Mouse (Mus musculus): ENCODE results near the gene Alkbh3. TPM values are rescaled to one million over a fixed set of nuclear protein-coding genes. Genes with fewer than 3 reads are reported as not detected.

The Alkbh3 gene
- polyA plus RNA-seq, 1 experiment from 2014 or later, result 64.5 TPM

DNA sequence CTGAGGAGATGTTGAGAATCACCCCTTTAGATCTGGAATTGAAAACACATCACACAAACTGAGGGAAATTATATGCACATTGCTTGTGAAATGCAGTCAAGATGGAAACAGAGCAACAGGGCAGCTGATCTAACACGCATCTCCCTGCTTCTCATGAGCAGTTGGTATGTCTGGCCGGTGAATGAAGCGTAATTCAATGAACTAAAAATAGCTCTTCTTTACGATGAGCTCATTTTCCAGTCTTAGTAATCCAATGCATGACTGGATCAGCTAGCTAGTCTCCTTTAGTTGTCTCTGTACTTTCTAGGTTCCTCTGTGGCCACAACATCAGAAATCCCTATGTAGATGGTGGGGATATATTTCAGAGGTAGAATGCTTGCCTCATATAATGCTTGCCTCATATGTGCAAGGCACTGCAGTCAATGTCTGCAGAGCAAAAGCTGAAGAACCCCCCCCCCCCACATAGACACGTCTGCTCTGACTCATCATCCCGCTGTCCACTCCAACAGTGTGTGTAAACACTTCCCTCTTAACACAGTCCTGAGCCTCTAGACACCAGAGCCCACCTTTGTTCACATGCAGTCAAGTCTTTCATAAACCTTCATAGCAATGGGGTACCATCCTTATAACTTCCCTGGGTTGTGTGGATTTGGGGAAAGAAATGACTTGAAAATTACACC is 34.9 kb upstream of the Alkbh3 start:
- no peak overlapping the region for H3K4me3 ChIP-seq (ENCODE audit: low read length)
- WGBS, result 65% methylated on average over 6 of the region's 6 CpGs
- H3K9me3 ChIP-seq (ENCODE audit: control insufficient read depth, low read length), result no peaks in the 10 kb centered on the region
- no peak overlapping the region for H3K4me2 ChIP-seq (replicated peaks; ENCODE audit: low read depth, low read length)
- H3K9ac ChIP-seq (ENCODE audit: low read depth, low read length), result no peak overlapping the region
- ATAC-seq (ENCODE audit: low FRiP score, low TSS enrichment), result no peak
- no peaks in the 10 kb centered on the region for H3K4me1 ChIP-seq (ENCODE audit: control insufficient read depth, insufficient read depth, low read length)
- H3K27me3 ChIP-seq (ENCODE audit: control insufficient read depth, insufficient read depth, low read length), result no peaks in the 10 kb centered on the region
- H3K36me3 ChIP-seq (ENCODE audit: control insufficient read depth, insufficient read depth, low read length), result no peaks in the 10 kb centered on the region
- no peak overlapping the region for H3K27ac ChIP-seq (ENCODE audit: low read depth, low read length)

DNA sequence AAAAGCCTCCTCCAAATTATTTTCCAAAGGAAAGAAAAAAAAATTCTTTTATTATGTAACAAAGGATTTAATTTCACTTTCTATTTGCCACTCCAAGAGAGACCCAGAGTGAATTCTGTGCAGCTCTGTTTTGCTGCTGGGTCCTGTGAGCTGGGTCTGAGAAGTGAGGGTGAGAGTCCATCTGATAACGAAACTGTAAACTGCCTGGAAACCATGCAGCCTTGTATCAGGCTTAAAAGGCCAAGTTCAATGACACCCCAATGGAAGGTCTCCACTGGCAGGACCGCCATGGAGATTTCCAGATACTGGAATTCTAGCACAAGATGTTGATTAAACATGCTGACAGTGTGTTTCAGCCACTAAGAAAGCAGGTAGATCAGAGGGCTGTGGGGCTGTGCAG is 33.6 kb upstream of the Alkbh3 start:
- H3K27me3 ChIP-seq (ENCODE audit: control insufficient read depth, insufficient read depth, low read length), result no peaks in the 10 kb centered on the region
- no peaks in the 10 kb centered on the region for H3K4me1 ChIP-seq (ENCODE audit: control insufficient read depth, insufficient read depth, low read length)
- no peak overlapping the region for H3K9ac ChIP-seq (ENCODE audit: low read depth, low read length)
- no peak for ATAC-seq (ENCODE audit: low FRiP score, low TSS enrichment)
- H3K27ac ChIP-seq (ENCODE audit: low read depth, low read length), result no peak overlapping the region
- H3K36me3 ChIP-seq (ENCODE audit: control insufficient read depth, insufficient read depth, low read length), result no peaks in the 10 kb centered on the region; the same call in 1 of the 2 replicates
- H3K9me3 ChIP-seq (ENCODE audit: control insufficient read depth, low read length), result no peaks in the 10 kb centered on the region
- no peak overlapping the region for H3K4me2 ChIP-seq (replicated peaks; ENCODE audit: low read depth, low read length)
- WGBS, result 80% methylated on average over 2 of the region's 2 CpGs
- H3K4me3 ChIP-seq (ENCODE audit: low read length), result no peak overlapping the region

DNA sequence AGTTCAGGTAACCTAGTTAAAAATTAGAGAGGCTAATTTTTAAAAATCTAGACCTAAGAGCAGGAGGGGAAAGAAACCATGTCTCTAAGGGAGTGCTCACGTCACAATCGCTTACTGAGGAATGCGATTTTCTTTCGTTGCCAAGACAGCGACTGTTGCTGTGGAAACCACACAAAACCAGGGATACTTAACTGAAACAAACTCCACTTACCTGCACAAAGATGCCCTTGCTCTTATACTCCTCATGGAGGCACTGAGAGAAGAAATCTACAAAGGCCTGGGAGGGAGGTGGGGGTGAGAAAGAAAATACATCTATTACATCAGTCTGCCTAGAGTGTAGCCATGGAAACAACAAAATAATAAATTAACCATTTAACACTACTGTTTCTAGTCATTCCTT is 33.1 kb upstream of the Alkbh3 start:
- no peak for ATAC-seq (ENCODE audit: low FRiP score, low TSS enrichment)
- H3K27me3 ChIP-seq (ENCODE audit: control insufficient read depth, insufficient read depth, low read length), result no peaks in the 10 kb centered on the region
- H3K4me2 ChIP-seq (replicated peaks; ENCODE audit: low read depth, low read length), result no peak overlapping the region
- H3K4me3 ChIP-seq (ENCODE audit: low read length), result no peak overlapping the region
- H3K36me3 ChIP-seq (ENCODE audit: control insufficient read depth, insufficient read depth, low read length), result no peaks in the 10 kb centered on the region; the same call in 1 of the 2 replicates
- no peak overlapping the region for H3K9ac ChIP-seq (ENCODE audit: low read depth, low read length)
- H3K9me3 ChIP-seq (ENCODE audit: control insufficient read depth, low read length), result no peaks in the 10 kb centered on the region
- no peaks in the 10 kb centered on the region for H3K4me1 ChIP-seq (ENCODE audit: control insufficient read depth, insufficient read depth, low read length)
- H3K27ac ChIP-seq (ENCODE audit: low read depth, low read length), result no peak overlapping the region
- 68% methylated on average over 5 of the region's 5 CpGs for WGBS

DNA sequence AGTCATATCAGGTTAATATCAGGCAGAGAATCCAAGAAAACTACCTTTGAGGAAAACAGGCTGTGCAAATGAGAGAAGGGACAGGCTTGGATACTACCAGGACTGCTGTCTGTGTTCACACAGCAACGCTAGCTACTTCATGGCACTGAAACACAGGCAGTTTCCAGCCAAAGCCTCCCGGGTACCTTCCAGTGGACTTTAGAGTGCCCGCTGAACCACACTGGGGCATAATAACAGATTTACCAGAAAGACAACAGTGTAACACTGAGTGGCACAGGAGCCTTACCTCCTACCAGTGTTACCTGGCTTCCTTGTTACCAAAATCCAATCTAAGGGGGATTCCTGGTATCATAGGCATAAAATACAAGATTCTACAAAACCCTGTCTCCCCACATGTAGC is 31.9 kb upstream of the Alkbh3 start:
- H3K4me3 ChIP-seq (ENCODE audit: low read length), result no peak overlapping the region
- no peaks in the 10 kb centered on the region for H3K27me3 ChIP-seq (ENCODE audit: control insufficient read depth, insufficient read depth, low read length)
- no peak for ATAC-seq (ENCODE audit: low FRiP score, low TSS enrichment)
- 98% methylated on average over 3 of the region's 3 CpGs for WGBS
- no peak overlapping the region for H3K27ac ChIP-seq (ENCODE audit: low read depth, low read length)
- no peaks in the 10 kb centered on the region; the same call in 1 of the 2 replicates for H3K36me3 ChIP-seq (ENCODE audit: control insufficient read depth, insufficient read depth, low read length)
- H3K9me3 ChIP-seq (ENCODE audit: control insufficient read depth, low read length), result no peaks in the 10 kb centered on the region
- H3K9ac ChIP-seq (ENCODE audit: low read depth, low read length), result no peak overlapping the region
- no peak overlapping the region for H3K4me2 ChIP-seq (replicated peaks; ENCODE audit: low read depth, low read length)
- no peaks in the 10 kb centered on the region for H3K4me1 ChIP-seq (ENCODE audit: control insufficient read depth, insufficient read depth, low read length)

DNA sequence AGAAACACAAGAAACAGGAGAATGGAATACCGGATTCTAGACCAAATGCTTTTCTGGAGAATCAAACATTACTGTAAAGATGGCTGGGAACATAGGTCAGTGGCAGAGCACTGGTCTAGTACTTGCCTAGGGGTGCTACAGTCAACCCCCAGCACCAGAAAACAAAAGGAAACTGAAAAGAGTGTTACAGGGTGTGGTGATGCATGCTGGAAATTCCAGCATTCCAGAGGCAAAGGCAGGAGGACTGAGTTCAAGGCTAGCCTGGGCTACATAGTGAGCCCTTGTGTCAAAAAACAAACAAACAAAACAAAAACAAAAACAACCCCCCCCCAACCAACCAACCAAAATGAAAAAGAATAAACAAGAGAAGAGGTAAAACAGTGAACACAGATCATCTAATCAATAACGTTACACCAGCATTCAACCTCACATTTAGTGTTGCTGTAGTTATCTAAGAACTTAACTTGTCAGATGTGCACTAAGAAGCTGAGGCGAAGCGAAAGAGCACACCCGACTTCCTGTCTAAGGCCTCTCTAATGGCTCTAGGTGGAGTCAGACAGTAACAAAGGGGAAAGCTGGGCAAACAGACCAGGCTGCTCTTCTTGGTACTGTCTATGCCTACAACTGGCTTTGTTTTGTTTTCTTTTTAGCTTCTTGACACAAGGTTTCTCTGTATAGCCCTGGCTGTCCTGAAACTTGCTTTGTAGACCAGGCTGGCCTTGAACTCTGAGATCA is 30.0 kb upstream of the Alkbh3 start:
- 91% methylated on average over 5 of the region's 5 CpGs for WGBS
- H3K4me3 ChIP-seq (ENCODE audit: low read length), result no peak overlapping the region

DNA sequence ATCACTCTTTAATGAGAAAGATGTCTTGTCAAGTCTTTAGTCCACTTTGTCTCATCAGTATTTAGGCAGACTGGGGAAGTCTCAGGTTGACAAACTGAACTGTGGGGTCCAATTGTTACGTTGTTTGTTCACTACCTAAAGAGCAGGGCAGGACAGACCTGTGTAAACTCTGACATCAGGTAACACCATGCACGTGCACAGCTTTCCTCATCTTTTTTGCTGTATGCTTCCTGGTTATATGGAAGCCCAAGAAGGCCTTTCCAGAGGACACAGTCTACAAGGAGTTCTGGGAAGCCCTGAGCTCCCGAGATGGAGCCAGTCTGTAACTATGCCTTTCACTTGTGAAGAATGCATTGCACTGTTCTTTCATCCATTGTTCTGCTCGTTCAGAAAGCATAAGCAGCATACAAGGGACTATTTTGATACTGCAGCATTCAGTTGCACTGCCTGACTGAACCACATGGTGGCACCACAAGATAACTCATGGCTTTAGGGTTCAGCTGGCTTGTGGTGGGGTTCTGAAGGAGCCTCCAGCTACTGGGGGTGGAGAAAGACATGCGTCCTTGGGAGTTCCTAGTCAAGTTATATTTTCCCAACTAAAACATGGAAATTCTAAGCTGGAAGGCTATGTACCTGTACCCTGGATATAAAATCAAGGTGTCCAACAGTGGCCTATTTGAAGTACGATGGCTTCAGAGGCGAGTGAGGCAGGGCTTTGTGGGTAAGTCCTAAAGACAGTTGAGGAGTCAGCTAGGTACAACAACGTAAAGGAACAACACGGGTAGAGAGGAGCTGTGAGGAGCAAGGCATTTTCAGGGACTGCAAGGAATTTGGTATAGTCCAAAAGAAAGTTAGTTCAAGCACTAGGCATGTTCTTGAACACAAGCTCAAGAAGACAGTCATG is 25.1 kb upstream of the Alkbh3 start:
- Histone ChIP-seq H3K9ac (ENCODE audit: low read depth, low read length) (no peak overlapping the region), H3K27ac (ENCODE audit: low read depth, low read length) (no peak overlapping the region), H3K36me3 (ENCODE audit: control insufficient read depth, insufficient read depth, low read length) (peaks cover 21% of the 10 kb centered on the region; the same call in 1 of the 2 replicates), H3K27me3 (ENCODE audit: control insufficient read depth, insufficient read depth, low read length) (no peaks in the 10 kb centered on the region), H3K9me3 (ENCODE audit: control insufficient read depth, low read length) (no peaks in the 10 kb centered on the region), H3K4me1 (ENCODE audit: control insufficient read depth, insufficient read depth, low read length) (no peaks in the 10 kb centered on the region), H3K4me2 (replicated peaks; ENCODE audit: low read depth, low read length) (no peak overlapping the region), H3K4me3 (ENCODE audit: low read length) (no peak overlapping the region)
- 78% methylated on average over 9 of the region's 9 CpGs for WGBS
- ATAC-seq (ENCODE audit: low FRiP score, low TSS enrichment), result no peak

More for the DNA sequence above, 30.0 kb upstream of the Alkbh3 start:
- Histone ChIP-seq H3K9ac (ENCODE audit: low read depth, low read length) (no peak overlapping the region), H3K27me3 (ENCODE audit: control insufficient read depth, insufficient read depth, low read length) (no peaks in the 10 kb centered on the region), H3K9me3 (ENCODE audit: control insufficient read depth, low read length) (no peaks in the 10 kb centered on the region), H3K4me2 (replicated peaks; ENCODE audit: low read depth, low read length) (no peak overlapping the region), H3K27ac (ENCODE audit: low read depth, low read length) (no peak overlapping the region), H3K36me3 (ENCODE audit: control insufficient read depth, insufficient read depth, low read length) (no peaks in the 10 kb centered on the region; the same call in 1 of the 2 replicates), H3K4me1 (ENCODE audit: control insufficient read depth, insufficient read depth, low read length) (no peaks in the 10 kb centered on the region)
- no peak for ATAC-seq (ENCODE audit: low FRiP score, low TSS enrichment)

DNA sequence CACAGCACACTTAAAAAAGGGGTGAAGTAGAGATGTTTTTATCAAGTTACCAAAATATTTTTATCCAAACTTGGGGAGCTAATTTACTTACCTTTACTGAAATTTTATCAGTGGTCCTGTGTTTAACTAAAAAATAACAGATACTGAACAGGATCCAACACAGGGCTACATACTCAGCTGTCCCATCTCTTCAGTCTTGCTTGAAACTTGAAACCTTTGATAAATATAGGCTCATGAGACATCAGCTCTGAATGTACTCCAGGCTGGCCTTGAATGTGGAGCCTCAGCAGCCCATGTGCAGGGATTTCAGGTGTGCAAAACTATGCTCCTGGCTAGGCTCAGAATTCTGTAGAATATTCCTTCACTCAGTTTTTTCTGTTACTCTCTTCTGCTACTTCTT is 20.0 kb upstream of the Alkbh3 start:
- peaks cover 21% of the 10 kb centered on the region; the same call in 1 of the 2 replicates for H3K36me3 ChIP-seq (ENCODE audit: control insufficient read depth, insufficient read depth, low read length)
- no peak overlapping the region for H3K4me2 ChIP-seq (replicated peaks; ENCODE audit: low read depth, low read length)
- no peak overlapping the region for H3K9ac ChIP-seq (ENCODE audit: low read depth, low read length)
- no peak overlapping the region for H3K4me3 ChIP-seq (ENCODE audit: low read length)
- no peaks in the 10 kb centered on the region for H3K27me3 ChIP-seq (ENCODE audit: control insufficient read depth, insufficient read depth, low read length)
- no peak overlapping the region for H3K27ac ChIP-seq (ENCODE audit: low read depth, low read length)
- no peak for ATAC-seq (ENCODE audit: low FRiP score, low TSS enrichment)
- no peaks in the 10 kb centered on the region for H3K9me3 ChIP-seq (ENCODE audit: control insufficient read depth, low read length)
- H3K4me1 ChIP-seq (ENCODE audit: control insufficient read depth, insufficient read depth, low read length), result no peaks in the 10 kb centered on the region

DNA sequence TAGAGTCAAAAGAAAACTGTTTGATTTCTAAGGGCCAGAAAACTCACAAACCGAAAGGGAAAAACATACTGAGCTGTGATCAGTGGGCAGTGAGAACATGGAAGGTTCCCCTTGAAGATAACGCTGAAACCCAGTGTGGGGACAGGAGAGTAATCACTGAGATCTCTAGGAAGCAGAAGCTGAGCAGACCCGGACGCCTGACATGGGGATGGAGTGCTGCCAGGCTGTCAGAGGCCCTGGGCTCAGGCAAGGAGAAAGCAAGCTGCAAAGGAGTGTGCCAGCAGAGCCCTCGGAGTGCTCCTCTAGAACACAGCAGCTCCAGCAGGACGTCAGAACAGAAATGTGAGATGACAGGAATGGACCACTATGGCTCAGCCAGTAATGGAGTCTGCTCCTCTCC is 14.0 kb upstream of the Alkbh3 start:
- Histone ChIP-seq H3K9me3 (ENCODE audit: control insufficient read depth, low read length) (no peaks in the 10 kb centered on the region), H3K27me3 (ENCODE audit: control insufficient read depth, insufficient read depth, low read length) (no peaks in the 10 kb centered on the region), H3K4me3 (ENCODE audit: low read length) (no peak overlapping the region), H3K27ac (ENCODE audit: low read depth, low read length) (no peak overlapping the region), H3K4me2 (replicated peaks; ENCODE audit: low read depth, low read length) (no peak overlapping the region), H3K4me1 (ENCODE audit: control insufficient read depth, insufficient read depth, low read length) (no peaks in the 10 kb centered on the region), H3K9ac (ENCODE audit: low read depth, low read length) (no peak overlapping the region), H3K36me3 (ENCODE audit: control insufficient read depth, insufficient read depth, low read length) (no peaks in the 10 kb centered on the region)
- WGBS, result 48% methylated on average over 6 of the region's 6 CpGs
- no peak for ATAC-seq (ENCODE audit: low FRiP score, low TSS enrichment)

Data from kidney, embryonic 14.5 days (tissue).